Mouse (Mus musculus) olfactory bulb, adult 2 months (tissue): ENCODE measurements at regions not wholly inside any gene's neighbourhood (a gene's known extent, or its start where the extent isn't known, plus 50 kb on each side); places are given as distances from the start of the nearest gene placed in this dataset.
"Not testable (repeated sequence)": the region's sequence is repeated elsewhere in the genome, so short reads cannot be mapped to it uniquely, and the experiment has no call there.

Source experiments
- CTCF ChIP-seq: fragments of 200-500 bp; IDR thresholded peaks from 2 replicates; pipeline ENCODE4 v1.5.1; 2012; ENCODE audit warnings: low read depth, mild to moderate bottlenecking, low read length, moderate library complexity; ENCODE audit not compliant: insufficient read depth
- POLR2A ChIP-seq: fragments of 200-500 bp; IDR thresholded peaks from 2 replicates; pipeline ENCODE4 v1.6.1; 2012; ENCODE audit warnings: mild to moderate bottlenecking, low read depth, low read length, moderate library complexity; ENCODE audit not compliant: insufficient read depth

DNA sequence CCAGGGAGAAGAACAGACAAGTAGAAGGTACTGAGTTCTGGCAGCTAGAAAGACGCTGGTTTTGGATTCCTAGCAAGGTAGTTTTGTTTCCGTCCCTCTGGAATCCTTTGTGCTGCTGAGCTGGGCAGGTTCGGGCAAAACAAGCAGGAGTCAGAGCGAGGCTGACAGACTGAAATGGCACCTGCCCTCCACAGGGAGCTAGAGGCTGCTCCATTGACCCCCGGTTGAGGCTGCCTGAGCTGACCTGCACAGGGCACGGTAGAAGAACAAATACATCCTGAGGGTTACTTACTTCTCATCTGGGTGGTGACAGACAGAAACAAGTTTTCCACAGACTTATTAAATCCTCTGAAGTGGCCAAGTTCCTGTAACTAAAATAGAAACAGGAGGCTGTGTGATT lies 53.5 kb upstream of the Dynlt1c start:
- TF ChIP-seq POLR2A, CTCF: not testable (repeated sequence)
